Mouse (Mus musculus) retina, adult 2 months (tissue): ENCODE results near the gene Pom121l2.

Experiments
- DNase-seq: peaks from one replicate; pipeline ENCODE4 v3.0.0-alpha.2; 2012; ENCODE audit warnings: low read depth, low spot score

The Pom121l2 gene

GRCm38 (mm10) chr13:21993957-21994738 lies 13.2 kb downstream of the Pom121l2 start:
- DNase-seq = no peak

GRCm38 (mm10) chr13:21994896-21995295 lies 13.9 kb downstream of the Pom121l2 start:
- no peak for DNase-seq

- no peak for DNase-seq
Measured at GRCm38 (mm10) chr13:21995331-21995914, 14.4 kb downstream of the Pom121l2 start.

GRCm38 (mm10) chr13:21996101-21996839 lies 15.3 kb downstream of the Pom121l2 start:
- DNase-seq = no peak

- DNase-seq = no peak
Measured at GRCm38 (mm10) chr13:21996840-21997185, 15.8 kb downstream of the Pom121l2 start.

- no peak for DNase-seq
Measured at GRCm38 (mm10) chr13:21997201-21997820, 16.3 kb downstream of the Pom121l2 start.

GRCm38 (mm10) chr13:21997821-21998220 lies 16.8 kb downstream of the Pom121l2 start:
- no peak for DNase-seq

- DNase-seq = no peak
Measured at GRCm38 (mm10) chr13:21998412-21998811, 17.4 kb downstream of the Pom121l2 start.

- DNase-seq = no peak
Measured at GRCm38 (mm10) chr13:21999147-21999546, 18.2 kb downstream of the Pom121l2 start.

GRCm38 (mm10) chr13:22001346-22001745 lies 20.4 kb downstream of the Pom121l2 start:
- DNase-seq = no peak

GRCm38 (mm10) chr13:22001823-22002222 lies 20.8 kb downstream of the Pom121l2 start:
- DNase-seq = no peak

GRCm38 (mm10) chr13:22005605-22006333 lies 24.8 kb downstream of the Pom121l2 start:
- DNase-seq = no peak

- no peak for DNase-seq
Measured at GRCm38 (mm10) chr13:22006334-22007120, 25.5 kb downstream of the Pom121l2 start.

- DNase-seq = no peak
Measured at GRCm38 (mm10) chr13:22007121-22007510, 26.1 kb downstream of the Pom121l2 start.

- DNase-seq = no peak
Measured at GRCm38 (mm10) chr13:22007872-22008271, 26.9 kb downstream of the Pom121l2 start.

- no peak for DNase-seq
Measured at GRCm38 (mm10) chr13:22008707-22009106, 27.7 kb downstream of the Pom121l2 start.

GRCm38 (mm10) chr13:22009642-22010041 lies 28.6 kb downstream of the Pom121l2 start, which contains the start of gene Prss16:
Gene Prss16 (minus strand): TSS chr13:22009742.
- DNase-seq = no peak

GRCm38 (mm10) chr13:22013716-22014115 lies 32.7 kb downstream of the Pom121l2 start:
- no peak for DNase-seq

GRCm38 (mm10) chr13:22014411-22014845 lies 33.4 kb downstream of the Pom121l2 start:
- no peak for DNase-seq
